Mouse (Mus musculus): ENCODE results near the gene Ace3. TPM values are rescaled to one million over a fixed set of nuclear protein-coding genes. Genes with fewer than 3 reads are reported as not detected.
"Not testable (repeated sequence)": the region's sequence is repeated elsewhere in the genome, so short reads cannot be mapped to it uniquely, and the experiment has no call there.

Ace3 gene
- polyA plus RNA-seq, 1 experiment from 2014 or later = not detected

- Histone ChIP-seq H3K9me3 (replicated peaks) (no peaks in the 10 kb centered on the region), H3K4me2 (peak overlapping the region; percentile 75), H3K4me3 (replicated peaks) (peak overlapping the region; percentile 42), H3K4me1 (peaks cover 10% of the 10 kb centered on the region), H3K27me3 (peaks cover 29% of the 10 kb centered on the region), H3K27ac (no peak overlapping the region), H3K9ac (no peak overlapping the region), H3K36me3 (no peaks in the 10 kb centered on the region)
- ATAC-seq (replicated peaks; ENCODE audit: low FRiP score) = 0 out of 2 replicates have a peak, but pooled peaks have one; percentile 22
- under 1% methylated on average over 50 of the region's 50 CpGs for WGBS
Observed at GRCm38 (mm10) chr11:106020051-106020763, 25.7 kb downstream of the Ace3 start.

GRCm38 (mm10) chr11:106025774-106026173 is 31.3 kb downstream of the Ace3 start:
- Histone ChIP-seq H3K4me2 (no peak overlapping the region), H3K27ac (no peak overlapping the region), H3K4me3 (replicated peaks) (no peak overlapping the region), H3K27me3 (peaks cover 13% of the 10 kb centered on the region), H3K9me3 (replicated peaks) (no peaks in the 10 kb centered on the region), H3K36me3 (no peaks in the 10 kb centered on the region), H3K9ac (no peak overlapping the region), H3K4me1 (no peaks in the 10 kb centered on the region)
- WGBS = 87% methylated on average over 3 of the region's 3 CpGs
- no peak for ATAC-seq (replicated peaks; ENCODE audit: low FRiP score)

GRCm38 (mm10) chr11:106026465-106027151 is 32.1 kb downstream of the Ace3 start:
- Histone ChIP-seq H3K27ac (no peak overlapping the region), H3K4me3 (replicated peaks) (no peak overlapping the region), H3K4me2 (no peak overlapping the region), H3K27me3 (peaks cover 5% of the 10 kb centered on the region), H3K4me1 (no peaks in the 10 kb centered on the region), H3K36me3 (no peaks in the 10 kb centered on the region), H3K9ac (no peak overlapping the region), H3K9me3 (replicated peaks) (no peaks in the 10 kb centered on the region)
- 31% methylated on average over 11 of the region's 11 CpGs for WGBS
- 0 out of 2 replicates have a peak, but pooled peaks have one; percentile 29 for ATAC-seq (replicated peaks; ENCODE audit: low FRiP score)

GRCm38 (mm10) chr11:106027607-106028006 is 33.1 kb downstream of the Ace3 start:
- Histone ChIP-seq H3K9me3 (replicated peaks) (no peaks in the 10 kb centered on the region), H3K36me3 (no peaks in the 10 kb centered on the region)
- 85% methylated on average over 5 of the region's 5 CpGs for WGBS

GRCm38 (mm10) chr11:106032074-106032473 is 37.6 kb downstream of the Ace3 start:
- H3K9me3 ChIP-seq (replicated peaks); H3K36me3 ChIP-seq; ATAC-seq (replicated peaks; ENCODE audit: low FRiP score); H3K9ac ChIP-seq; H3K27me3 ChIP-seq: not testable (repeated sequence)
- Histone ChIP-seq H3K4me3 (replicated peaks) (peak overlapping the region; percentile 43), H3K4me2 (peak overlapping the region; percentile 41), H3K4me1 (peaks cover 14% of the 10 kb centered on the region), H3K27ac (0 out of 2 replicates have a peak overlapping the region, but pooled peaks have one; percentile 58)
- 29% methylated on average over 15 of the region's 25 CpGs for WGBS

More at GRCm38 (mm10) chr11:106027607-106028006, 33.1 kb downstream of the Ace3 start:
- no peak overlapping the region for H3K4me2 ChIP-seq
- no peak overlapping the region for H3K27ac ChIP-seq
- H3K4me3 ChIP-seq (replicated peaks) = no peak overlapping the region
- ATAC-seq (replicated peaks; ENCODE audit: low FRiP score) = no peak
- no peaks in the 10 kb centered on the region for H3K4me1 ChIP-seq
- H3K27me3 ChIP-seq = no peaks in the 10 kb centered on the region
- no peak overlapping the region for H3K9ac ChIP-seq

GRCm38 (mm10) chr11:106033491-106033919 is 39.0 kb downstream of the Ace3 start:
- no peaks in the 10 kb centered on the region for H3K36me3 ChIP-seq
- peak overlapping the region; percentile 48 for H3K4me2 ChIP-seq
- H3K9ac ChIP-seq = no peak overlapping the region; the same call in 1 of the 2 replicates
- peak overlapping the region; percentile 82 for H3K27ac ChIP-seq
- ATAC-seq (replicated peaks; ENCODE audit: low FRiP score) = no peak; the same call in 1 of the 2 replicates
- H3K9me3 ChIP-seq (replicated peaks) = no peaks in the 10 kb centered on the region
- 30% methylated on average over 11 of the region's 11 CpGs for WGBS
- peaks cover 26% of the 10 kb centered on the region for H3K4me1 ChIP-seq
- no peaks in the 10 kb centered on the region for H3K27me3 ChIP-seq
- peak overlapping the region; percentile 18 for H3K4me3 ChIP-seq (replicated peaks)

GRCm38 (mm10) chr11:106034986-106035385 is 40.5 kb downstream of the Ace3 start:
- Histone ChIP-seq H3K9ac (no peak overlapping the region), H3K27ac (no peak overlapping the region), H3K4me1 (peaks cover 35% of the 10 kb centered on the region), H3K27me3 (no peaks in the 10 kb centered on the region), H3K36me3 (0 out of 2 replicates have a peak, but pooled peaks cover 11% of the 10 kb centered on the region), H3K4me3 (replicated peaks) (no peak overlapping the region), H3K4me2 (no peak overlapping the region), H3K9me3 (replicated peaks) (no peaks in the 10 kb centered on the region)
- ATAC-seq (replicated peaks; ENCODE audit: low FRiP score) = no peak
- 87% methylated on average over 9 of the region's 9 CpGs for WGBS

GRCm38 (mm10) chr11:106036548-106037417 is 42.3 kb downstream of the Ace3 start, which contains the start of gene Dcaf7:
Gene Dcaf7 (plus strand): TSS chr11:106036872.
- no peaks in the 10 kb centered on the region for H3K27me3 ChIP-seq
- 0 out of 2 replicates have a peak, but pooled peaks cover 11% of the 10 kb centered on the region for H3K36me3 ChIP-seq
- ATAC-seq (replicated peaks; ENCODE audit: low FRiP score) = peak; percentile 99
- H3K4me2 ChIP-seq = peak within 1 kb of the TSS; percentile 88
- WGBS = under 1% methylated on average over 66 of the region's 66 CpGs
- no peaks in the 10 kb centered on the region for H3K9me3 ChIP-seq (replicated peaks)
- peak within 1 kb of the TSS; percentile 96 for H3K27ac ChIP-seq
- H3K4me1 ChIP-seq = peaks cover 35% of the 10 kb centered on the region
- H3K4me3 ChIP-seq (replicated peaks) = peak within 1 kb of the TSS; percentile 97
- peak within 1 kb of the TSS; percentile 92 for H3K9ac ChIP-seq

- peak overlapping the region; percentile 96 for H3K27ac ChIP-seq
- no peaks in the 10 kb centered on the region for H3K9me3 ChIP-seq (replicated peaks)
- WGBS = under 1% methylated on average over 13 of the region's 13 CpGs
- 0 out of 2 replicates have a peak, but pooled peaks cover 11% of the 10 kb centered on the region for H3K36me3 ChIP-seq
- ATAC-seq (replicated peaks; ENCODE audit: low FRiP score) = no peak
- no peaks in the 10 kb centered on the region for H3K27me3 ChIP-seq
- peak overlapping the region; percentile 88 for H3K4me2 ChIP-seq
- H3K4me3 ChIP-seq (replicated peaks) = peak overlapping the region; percentile 97
- peaks cover 35% of the 10 kb centered on the region for H3K4me1 ChIP-seq
- peak overlapping the region; percentile 92 for H3K9ac ChIP-seq
Observed at GRCm38 (mm10) chr11:106037418-106037751, 42.9 kb downstream of the Ace3 start.

GRCm38 (mm10) chr11:106044349-106044748 is 49.9 kb downstream of the Ace3 start:
- no peak overlapping the region for H3K4me3 ChIP-seq (replicated peaks)
- no peak overlapping the region for H3K4me2 ChIP-seq
- H3K36me3 ChIP-seq = peaks cover 38% of the 10 kb centered on the region
- H3K9ac ChIP-seq = no peak overlapping the region
- no peaks in the 10 kb centered on the region for H3K9me3 ChIP-seq (replicated peaks)
- ATAC-seq (replicated peaks; ENCODE audit: low FRiP score) = no peak
- no peak overlapping the region for H3K27ac ChIP-seq
- peaks cover 2% of the 10 kb centered on the region; the same call in 1 of the 2 replicates for H3K4me1 ChIP-seq
- H3K27me3 ChIP-seq = no peaks in the 10 kb centered on the region

GRCm38 (mm10) chr11:106045256-106045655 is 50.8 kb downstream of the Ace3 start:
- peaks cover 43% of the 10 kb centered on the region for H3K36me3 ChIP-seq
- no peak overlapping the region for H3K27ac ChIP-seq
- H3K4me3 ChIP-seq (replicated peaks) = no peak overlapping the region
- H3K4me2 ChIP-seq = no peak overlapping the region
- H3K9me3 ChIP-seq (replicated peaks) = no peaks in the 10 kb centered on the region
- no peaks in the 10 kb centered on the region for H3K27me3 ChIP-seq
- WGBS = 96% methylated on average over 1 of the region's 1 CpGs
- ATAC-seq (replicated peaks; ENCODE audit: low FRiP score) = no peak
- H3K9ac ChIP-seq = no peak overlapping the region
- H3K4me1 ChIP-seq = no peaks in the 10 kb centered on the region

Measured in kidney, embryonic 15.5 days (tissue).